Mouse (Mus musculus) thymus, adult 2 months (tissue): Measurements from ENCODE around the gene Sec1. TPM values are rescaled to one million over a fixed set of nuclear protein-coding genes. Genes with fewer than 3 reads are reported as not detected.

Experiments
- DNase-seq: peaks from one replicate; pipeline ENCODE4 v3.0.0; 2021
- H3K27ac ChIP-seq: fragments of 200-500 bp; 2 replicates; pipeline ENCODE4 v1.5.1; 2012; ENCODE audit warnings: low read length, control low read depth; ENCODE audit not compliant: control insufficient read depth, insufficient read depth
- H3K27me3 ChIP-seq: fragments of 200-500 bp; 2 replicates; pipeline ENCODE4 v1.6.1; 2012; ENCODE audit warnings: mild to moderate bottlenecking, low read length, moderate library complexity, mixed read lengths; ENCODE audit not compliant: control insufficient read depth, insufficient read depth
- H3K36me3 ChIP-seq: fragments of 200-500 bp; 2 replicates; pipeline ENCODE4 v1.6.1; 2012; ENCODE audit warnings: mild to moderate bottlenecking, low read length, moderate library complexity; ENCODE audit not compliant: control insufficient read depth, insufficient read depth
- H3K4me1 ChIP-seq: fragments of 200-500 bp; replicated peaks from 2 replicates; pipeline ENCODE4 v1.6.1; 2012; ENCODE audit warnings: low read length; ENCODE audit not compliant: control insufficient read depth, insufficient read depth
- H3K4me3 ChIP-seq: fragments of 200-500 bp; 2 replicates; pipeline ENCODE4 v1.5.1; 2012; ENCODE audit warnings: mild to moderate bottlenecking, low read length, control low read depth, moderate library complexity; ENCODE audit not compliant: control insufficient read depth, insufficient read depth
- CTCF ChIP-seq: fragments of 200-500 bp; IDR thresholded peaks from 2 replicates; pipeline ENCODE4 v1.5.1; 2012; ENCODE audit warnings: mild to moderate bottlenecking, control low read depth, low read length, moderate library complexity, borderline replicate concordance; ENCODE audit not compliant: control insufficient read depth, poor library complexity, insufficient read depth; ENCODE audit errors: extremely low read depth
- POLR2A ChIP-seq: fragments of 200-500 bp; IDR thresholded peaks from 2 replicates; pipeline ENCODE4 v1.6.1; 2012; ENCODE audit warnings: mild to moderate bottlenecking, low read length, control low read depth, moderate library complexity; ENCODE audit not compliant: control insufficient read depth, poor library complexity, insufficient read depth; ENCODE audit errors: extremely low read depth
- WGBS: fragments of 180-500 bp; shearing (Covaris S2); methylation state at CpG from one replicate; pipeline ENCODE4 v1.1.7; 2018; 5-methylcytosine and 5-hydroxymethylcytosine counted together
- polyA plus RNA-seq: library from polyadenylated mRNA; depleted of rRNA; stranded (reverse); fragments of >200 nt; gene quantifications from 2 replicates; pipeline ENCODE4 v1.2.3, GENCODE M21; 2012

The Sec1 gene
- polyA plus RNA-seq, 1 experiment: 1.9 TPM

GRCm38 (mm10) chr7:45640191-45640957 is 53.8 kb downstream of the Sec1 start:
- no peak overlapping the region for H3K4me3 ChIP-seq
- TF ChIP-seq POLR2A (no peak), CTCF (no peak)
- H3K27me3 ChIP-seq: no peaks in the 10 kb centered on the region
- no peak overlapping the region for H3K27ac ChIP-seq
- DNase-seq: no peak
- peaks cover 21% of the 10 kb centered on the region for H3K4me1 ChIP-seq
- no peaks in the 10 kb centered on the region for H3K36me3 ChIP-seq
- WGBS: 95% methylated on average over 19 of the region's 19 CpGs

GRCm38 (mm10) chr7:45639561-45640027 is 54.6 kb downstream of the Sec1 start, which contains the start of gene Mamstr:
Mamstr (plus strand) TSS chr7:45639977.
- Histone ChIP-seq H3K27ac (no peak within 1 kb of the TSS), H3K4me3 (no peak within 1 kb of the TSS), H3K27me3 (no peaks in the 10 kb centered on the region), H3K4me1 (peaks cover 19% of the 10 kb centered on the region), H3K36me3 (no peaks in the 10 kb centered on the region)
- 79% methylated on average over 19 of the region's 19 CpGs for WGBS
- DNase-seq: no peak
- no peak for TF ChIP-seq CTCF
- TF ChIP-seq POLR2A: no peak

- Histone ChIP-seq H3K27me3 (no peaks in the 10 kb centered on the region), H3K27ac (no peak overlapping the region), H3K4me3 (no peak overlapping the region), H3K4me1 (peaks cover 12% of the 10 kb centered on the region), H3K36me3 (no peaks in the 10 kb centered on the region)
- WGBS: 93% methylated on average over 29 of the region's 29 CpGs
- TF ChIP-seq POLR2A (no peak), CTCF (no peak)
- DNase-seq: no peak
These were observed 55.4 kb downstream of the Sec1 start for GRCm38 (mm10) chr7:45638623-45639401.

GRCm38 (mm10) chr7:45637710-45638109 is 56.5 kb downstream of the Sec1 start:
- 83% methylated on average over 6 of the region's 6 CpGs for WGBS
- no peak overlapping the region for H3K27ac ChIP-seq
- TF ChIP-seq CTCF (no peak), POLR2A (no peak)
- H3K27me3 ChIP-seq: no peaks in the 10 kb centered on the region
- peaks cover 3% of the 10 kb centered on the region for H3K4me1 ChIP-seq
- no peak for DNase-seq
- H3K4me3 ChIP-seq: no peak overlapping the region
- H3K36me3 ChIP-seq: no peaks in the 10 kb centered on the region

GRCm38 (mm10) chr7:45635711-45636688 is 58.2 kb downstream of the Sec1 start:
- H3K4me3 ChIP-seq: no peak overlapping the region
- DNase-seq: no peak
- H3K27me3 ChIP-seq: no peaks in the 10 kb centered on the region
- TF ChIP-seq CTCF: no peak
- TF ChIP-seq POLR2A: no peak
- H3K27ac ChIP-seq: no peak overlapping the region
- 73% methylated on average over 15 of the region's 15 CpGs for WGBS
- H3K36me3 ChIP-seq: no peaks in the 10 kb centered on the region
- H3K4me1 ChIP-seq: no peaks in the 10 kb centered on the region; the same call in 1 of the 2 replicates

GRCm38 (mm10) chr7:45634946-45635681 is 59.1 kb downstream of the Sec1 start:
- 67% methylated on average over 11 of the region's 11 CpGs for WGBS
- no peak overlapping the region for H3K4me3 ChIP-seq
- no peak for TF ChIP-seq CTCF
- no peak for TF ChIP-seq POLR2A
- no peak for DNase-seq
- H3K36me3 ChIP-seq: no peaks in the 10 kb centered on the region
- H3K27me3 ChIP-seq: no peaks in the 10 kb centered on the region
- no peak overlapping the region for H3K27ac ChIP-seq
- H3K4me1 ChIP-seq: no peaks in the 10 kb centered on the region; the same call in 1 of the 2 replicates
